Mouse (Mus musculus) liver, postnatal 0 days (tissue): ENCODE data around the gene Acsbg1. TPM values are rescaled to one million over a fixed set of nuclear protein-coding genes. Genes with fewer than 3 reads are reported as not detected.
A peak's percentile ranks its signal among the peaks of the same experiment; 100 is the strongest.

ENCODE experiments used
- ATAC-seq: fragments of 200-750 bp; cut with Nextera tagmentation; 2 replicates; pipeline ENCODE4 v1.8.0; 2017; ENCODE audit warnings: mild to moderate bottlenecking, moderate library complexity
- DNase-seq: peaks from one replicate; pipeline ENCODE4 v3.0.0-alpha.2; 2016
- H3K27ac ChIP-seq: fragments of 300-500 bp; sonication (generic); 2 replicates; pipeline ENCODE4 v1.5.1; 2014; ENCODE audit warnings: antibody characterized with exemption, moderate library complexity, mild to moderate bottlenecking, low read depth
- H3K27me3 ChIP-seq: fragments of 300-500 bp; sonication (generic); 2 replicates; pipeline ENCODE4 v1.6.1; 2014; ENCODE audit warnings: low read length, control low read depth, mixed read lengths; ENCODE audit not compliant: insufficient read depth
- H3K36me3 ChIP-seq: fragments of 300-500 bp; sonication (generic); replicated peaks from 2 replicates; pipeline ENCODE4 v1.6.1; 2014; ENCODE audit warnings: mild to moderate bottlenecking, control low read depth, low read length, moderate library complexity, mixed read lengths; ENCODE audit not compliant: insufficient read depth
- H3K4me1 ChIP-seq: fragments of 300-500 bp; sonication (generic); 2 replicates; pipeline ENCODE4 v1.6.1; 2014; ENCODE audit warnings: antibody characterized with exemption, mild to moderate bottlenecking, control low read depth; ENCODE audit not compliant: insufficient read depth
- H3K4me2 ChIP-seq: fragments of 300-500 bp; sonication (generic); 2 replicates; pipeline ENCODE4 v1.6.1; 2014; ENCODE audit warnings: low read depth, mild to moderate bottlenecking, low read length, moderate library complexity, mixed read lengths
- H3K4me3 ChIP-seq: fragments of 300-500 bp; sonication (generic); 2 replicates; pipeline ENCODE4 v1.5.1; 2014; ENCODE audit warnings: low read depth, low read length
- H3K9ac ChIP-seq: fragments of 300-500 bp; sonication (generic); replicated peaks from 2 replicates; pipeline ENCODE4 v1.6.1; 2014; ENCODE audit warnings: mild to moderate bottlenecking, moderate library complexity
- H3K9me3 ChIP-seq: fragments of 300-500 bp; sonication (generic); 2 replicates; pipeline ENCODE4 v1.6.1; 2016; ENCODE audit warnings: mild to moderate bottlenecking, control low read depth, low read length, mixed read lengths
- CTCF ChIP-seq: sonication (generic); IDR thresholded peaks from 2 replicates; pipeline ENCODE4 v1.5.1; 2016; ENCODE audit warnings: antibody characterized with exemption, low read depth
- EP300 ChIP-seq: IDR thresholded peaks from 2 replicates; pipeline ENCODE4 v1.6.1; 2016; ENCODE audit warnings: antibody characterized with exemption, low read depth, mild to moderate bottlenecking
- WGBS: fragments of 180-500 bp; shearing (Covaris S2); extraction: QIAGEN DNeasy Blood & Tissue Kit; methylation state at CpG from one replicate; pipeline ENCODE4 v1.1.7; 2014; ENCODE audit not compliant: insufficient replicate concordance; 5-methylcytosine and 5-hydroxymethylcytosine counted together
- microRNA-seq: library from miRNA; unstranded; fragments of <30 nt; microRNA quantifications from one replicate; pipeline ENCODE4, GENCODE M21; 2016
- polyA plus RNA-seq: library from polyadenylated mRNA; unstranded; fragments of >200 nt; fragmentation: Nextera tagmentation; extraction: Ambion mirVana; gene quantifications from 2 replicates; pipeline ENCODE4 v1.2.1, GENCODE M21; 2015

Acsbg1 gene
- polyA plus RNA-seq, 1 experiment from 2014 or later: 0.12 TPM

- peaks cover 8% of the 10 kb centered on the region for H3K4me1 ChIP-seq
- H3K9ac ChIP-seq: no peak overlapping the region
- no peak overlapping the region for H3K4me3 ChIP-seq
- no peak for DNase-seq
- WGBS: 43% methylated on average over 4 of the region's 4 CpGs
- H3K4me2 ChIP-seq: no peak overlapping the region
- no peak overlapping the region for H3K27ac ChIP-seq
- no peaks in the 10 kb centered on the region for H3K27me3 ChIP-seq
- no peaks in the 10 kb centered on the region for H3K9me3 ChIP-seq
- H3K36me3 ChIP-seq: no peaks in the 10 kb centered on the region
- TF ChIP-seq CTCF (no peak), EP300 (no peak)
- no peak for ATAC-seq
Measured at GRCm38 (mm10) chr9:54566958-54567357, 94.7 kb downstream of the Acsbg1 start.

- no peak overlapping the region for H3K4me3 ChIP-seq
- no peak overlapping the region for H3K4me2 ChIP-seq
- WGBS: 82% methylated on average over 8 of the region's 8 CpGs
- no peak for TF ChIP-seq CTCF
- no peak for TF ChIP-seq EP300
- H3K9me3 ChIP-seq: no peaks in the 10 kb centered on the region
- no peaks in the 10 kb centered on the region for H3K36me3 ChIP-seq
- no peak overlapping the region for H3K27ac ChIP-seq
- 0 out of 2 replicates have a peak, but pooled peaks cover 7% of the 10 kb centered on the region for H3K27me3 ChIP-seq
- no peak for DNase-seq
- H3K4me1 ChIP-seq: peaks cover 10% of the 10 kb centered on the region
- ATAC-seq: no peak
- H3K9ac ChIP-seq: no peak overlapping the region
Measured at GRCm38 (mm10) chr9:54560831-54561601, 100.7 kb downstream of the Acsbg1 start.

- peak within 1 kb of the TSS; percentile 94 for H3K4me2 ChIP-seq
- ATAC-seq (peak; percentile 98), DNase-seq (peak; percentile 90)
- WGBS: 2% methylated on average over 49 of the region's 54 CpGs
- no peaks in the 10 kb centered on the region for H3K9me3 ChIP-seq
- H3K9ac ChIP-seq: peak within 1 kb of the TSS; percentile 53; the same call in 1 of the 2 replicates
- peak within 1 kb of the TSS; percentile 63 for H3K4me3 ChIP-seq
- H3K27ac ChIP-seq: no peak within 1 kb of the TSS
- TF ChIP-seq EP300 (no peak), CTCF (peak; percentile 55)
- H3K27me3 ChIP-seq: 0 out of 2 replicates have a peak, but pooled peaks cover 7% of the 10 kb centered on the region
- peaks cover 14% of the 10 kb centered on the region for H3K4me1 ChIP-seq
- no peaks in the 10 kb centered on the region for H3K36me3 ChIP-seq
Measured at GRCm38 (mm10) chr9:54559771-54560471, 101.7 kb downstream of the Acsbg1 start, which contains the start of gene Cib2. TSS of gene Cib2 (minus strand) at chr9:54560218.

- Histone ChIP-seq H3K36me3 (no peaks in the 10 kb centered on the region), H3K9me3 (no peaks in the 10 kb centered on the region), H3K27ac (no peak overlapping the region), H3K4me1 (peaks cover 14% of the 10 kb centered on the region), H3K4me3 (no peak overlapping the region), H3K27me3 (0 out of 2 replicates have a peak, but pooled peaks cover 7% of the 10 kb centered on the region), H3K4me2 (no peak overlapping the region), H3K9ac (no peak overlapping the region)
- WGBS: 72% methylated on average over 8 of the region's 8 CpGs
- DNase-seq (no peak), ATAC-seq (no peak)
- TF ChIP-seq EP300: no peak
- TF ChIP-seq CTCF: no peak
Measured at GRCm38 (mm10) chr9:54558731-54559130, 102.9 kb downstream of the Acsbg1 start.

GRCm38 (mm10) chr9:54555044-54555443 is 106.6 kb downstream of the Acsbg1 start:
- 70% methylated on average over 2 of the region's 2 CpGs for WGBS
- Histone ChIP-seq H3K27ac (no peak overlapping the region), H3K4me2 (no peak overlapping the region), H3K9ac (no peak overlapping the region), H3K36me3 (no peaks in the 10 kb centered on the region), H3K27me3 (0 out of 2 replicates have a peak, but pooled peaks cover 7% of the 10 kb centered on the region), H3K4me3 (no peak overlapping the region), H3K4me1 (peaks cover 10% of the 10 kb centered on the region), H3K9me3 (no peaks in the 10 kb centered on the region)
- no peak for ATAC-seq
- no peak for DNase-seq
- TF ChIP-seq CTCF (no peak), EP300 (no peak)

Small RNAs within 50 kb of the gene (microRNA-seq; reads per million reads assigned to microRNA genes)
- not detected for gene Mir5710

Other genes starting within 250 kb of the Acsbg1 start
- 3.3 and 3.8 TPM in 2 replicates for gene Dmxl2, start 160.2 kb downstream of the Acsbg1 start, polyA plus RNA-seq
- gene Sh2d7, start 122.9 kb downstream of the Acsbg1 start, polyA plus RNA-seq: not detected in 2 replicates
- gene Cib2, start 101.7 kb downstream of the Acsbg1 start, polyA plus RNA-seq: 0.99 and 1.3 TPM in 2 replicates
- 74.6 and 79.2 TPM in 2 replicates for gene Idh3a, start 75.5 kb downstream of the Acsbg1 start, polyA plus RNA-seq
- gene Dnaja4, start 37.0 kb upstream of the Acsbg1 start, polyA plus RNA-seq: 6.0 and 6.8 TPM in 2 replicates
- gene Wdr61, start 72.6 kb upstream of the Acsbg1 start, polyA plus RNA-seq: 72.1 and 75.4 TPM in 2 replicates
- gene Crabp1, start 102.9 kb upstream of the Acsbg1 start, polyA plus RNA-seq: not detected in 2 replicates
- 6.5 and 7.5 TPM in 2 replicates for gene Ireb2, start 201.9 kb upstream of the Acsbg1 start, polyA plus RNA-seq